Mouse (Mus musculus) lung, postnatal 14 days (tissue): ENCODE data around the gene Ccdc93.

ENCODE experiments used
- DNase-seq: peaks from one replicate; pipeline ENCODE4 v3.0.0; 2021

Ccdc93 gene

DNA sequence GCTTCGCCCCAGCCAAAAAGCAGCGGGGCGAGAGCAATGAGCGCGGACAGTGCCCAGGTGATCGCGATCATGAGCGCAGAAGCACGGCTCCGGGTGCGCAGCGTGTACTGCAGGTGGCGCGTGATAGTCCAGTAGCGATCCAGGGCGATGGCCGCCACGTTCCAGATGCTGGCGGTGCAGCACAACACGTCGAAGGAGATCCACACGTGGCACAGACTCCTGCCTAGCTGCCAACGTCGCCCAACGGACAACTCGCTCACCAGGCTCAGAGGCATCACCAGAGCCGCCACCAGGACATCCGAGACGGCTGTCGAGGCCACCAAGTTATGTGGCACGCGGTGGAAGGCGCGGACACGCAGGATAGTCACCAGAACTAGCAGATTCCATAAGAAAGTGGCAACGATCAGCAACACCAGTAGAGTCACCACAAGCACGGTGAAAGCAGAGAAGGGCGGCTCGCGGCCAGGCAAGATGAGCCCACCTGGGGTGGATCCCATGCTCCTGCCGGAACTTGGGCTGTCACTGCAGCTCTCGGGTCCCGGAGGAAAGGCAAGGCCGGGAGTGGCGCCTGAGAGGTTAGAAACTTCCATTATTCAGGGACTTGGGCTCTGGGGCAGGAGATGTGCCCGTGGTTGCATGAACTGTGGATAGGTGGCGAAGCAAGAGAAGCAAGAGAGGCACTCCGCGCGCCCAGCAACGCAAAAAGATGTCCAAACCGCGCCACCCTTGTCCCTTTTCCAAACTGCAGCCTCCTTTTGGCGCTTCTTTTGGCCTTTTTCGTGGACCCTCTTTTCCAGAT, 97.0 kb downstream of the Ccdc93 start:
- DNase-seq, result no peak

GRCm38 (mm10) chr1:121528399-121528720, 97.5 kb downstream of the Ccdc93 start, which contains the start of gene Htr5b:
Gene Htr5b, minus strand, starts transcription at chr1:121528465.
- no peak for DNase-seq

GRCm38 (mm10) chr1:121529286-121529685, 98.4 kb downstream of the Ccdc93 start:
- DNase-seq, result no peak

DNA sequence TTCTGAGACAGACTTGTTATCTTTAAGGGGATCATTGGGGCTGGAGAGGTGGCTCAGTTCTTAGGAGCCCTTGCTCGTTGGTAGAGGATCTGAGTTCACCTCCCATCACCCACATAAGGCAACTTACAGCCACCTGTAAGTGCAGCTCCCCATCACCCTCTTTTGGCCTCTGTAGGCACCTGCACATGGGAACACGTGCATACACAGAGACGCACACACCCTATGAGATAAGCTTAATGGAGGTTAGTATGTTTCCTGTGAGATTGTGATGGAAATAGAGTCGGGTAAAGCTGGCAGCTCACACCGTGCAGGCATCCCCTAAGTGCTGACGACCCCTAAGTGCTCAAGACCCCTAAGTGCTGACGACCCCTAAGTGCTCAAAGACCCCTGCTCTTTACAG, 100.6 kb downstream of the Ccdc93 start:
- no peak for DNase-seq

- no peak for DNase-seq
Measured at GRCm38 (mm10) chr1:121540361-121540760, 109.5 kb downstream of the Ccdc93 start.

- DNase-seq, result no peak
Measured at GRCm38 (mm10) chr1:121546844-121547243, 116.0 kb downstream of the Ccdc93 start.

- DNase-seq, result no peak
Measured at GRCm38 (mm10) chr1:121548667-121549066, 117.8 kb downstream of the Ccdc93 start.

- no peak for DNase-seq
Measured at GRCm38 (mm10) chr1:121549456-121549855, 118.6 kb downstream of the Ccdc93 start.

DNA sequence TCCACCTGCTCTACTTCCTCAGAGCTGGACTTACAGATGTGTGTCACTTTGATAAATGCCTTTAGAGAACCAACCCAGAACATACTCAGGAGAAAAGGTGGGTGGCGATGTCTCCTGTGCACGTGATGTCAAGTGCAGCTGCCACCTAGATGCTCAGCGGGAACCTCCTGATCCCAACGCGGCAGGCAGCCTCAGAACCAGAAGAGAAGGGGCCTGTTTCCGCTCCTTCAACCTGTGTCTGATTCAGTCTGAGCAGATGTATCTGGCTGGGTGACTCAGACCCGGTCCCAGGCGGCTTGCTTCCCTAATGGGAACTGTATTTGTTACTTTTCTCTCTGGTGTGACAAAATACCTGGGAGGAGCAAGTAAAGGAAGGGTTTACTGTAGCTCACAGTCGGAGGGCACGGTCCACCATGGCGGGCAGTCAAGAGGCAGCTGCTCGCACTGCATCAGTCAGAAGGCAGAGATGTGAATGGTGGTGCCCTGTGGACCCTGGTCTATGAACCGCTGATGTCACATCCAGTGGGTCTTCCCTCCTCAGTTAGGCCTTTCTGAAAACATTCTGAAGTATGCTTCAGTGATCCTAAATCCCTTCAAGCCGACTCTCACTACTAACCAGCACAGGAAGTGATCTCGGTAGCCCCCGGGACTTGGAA, 120.1 kb downstream of the Ccdc93 start:
- DNase-seq, result no peak

GRCm38 (mm10) chr1:121551457-121551835, 120.6 kb downstream of the Ccdc93 start:
- DNase-seq, result no peak
